Mouse (Mus musculus) heart, postnatal 0 days (tissue): ENCODE measurements at regions not wholly inside any gene's neighbourhood (a gene's known extent, or its start where the extent isn't known, plus 50 kb on each side); places are given as distances from the start of the nearest gene placed in this dataset.

ENCODE experiments used
- CTCF ChIP-seq: IDR thresholded peaks from 2 replicates; pipeline ENCODE4 v1.5.1; 2016; ENCODE audit warnings: antibody characterized with exemption, control low read depth, low read depth
- EP300 ChIP-seq: IDR thresholded peaks from 2 replicates; pipeline ENCODE4 v1.6.1; 2016; ENCODE audit warnings: antibody characterized with exemption, low read depth

DNA sequence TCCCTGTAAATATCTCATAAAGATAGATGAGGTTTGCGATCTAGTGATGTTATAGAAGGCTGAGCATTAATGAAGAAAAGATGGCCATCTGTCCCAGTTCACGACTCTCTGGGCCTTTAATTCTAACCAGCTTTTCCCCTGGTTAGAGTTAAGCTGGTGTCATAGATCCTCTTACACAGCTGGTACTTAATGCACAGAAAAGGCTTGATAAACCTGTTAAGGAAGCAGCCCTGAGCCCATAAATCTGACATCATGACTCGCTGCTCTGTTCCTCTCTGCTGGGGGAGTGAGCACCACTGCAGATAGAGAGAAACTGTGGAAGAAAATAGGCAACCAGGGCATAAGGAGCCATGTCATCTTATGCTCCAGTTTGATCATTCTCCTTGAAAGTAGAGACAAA lies 316.5 kb downstream of the Etaa1 start:
- no peak for TF ChIP-seq CTCF
- no peak for TF ChIP-seq EP300
